Mouse (Mus musculus) liver, embryonic 14.5 days (tissue): ENCODE measurements around the gene Fam120a.

Experiments
- CTCF ChIP-seq: IDR thresholded peaks from 2 replicates; pipeline ENCODE4 v1.5.1; 2016; ENCODE audit warnings: antibody characterized with exemption, low read depth, control low read depth
- EP300 ChIP-seq: IDR thresholded peaks from 2 replicates; pipeline ENCODE4 v1.6.1; 2016; ENCODE audit warnings: antibody characterized with exemption, low read depth

DNA sequence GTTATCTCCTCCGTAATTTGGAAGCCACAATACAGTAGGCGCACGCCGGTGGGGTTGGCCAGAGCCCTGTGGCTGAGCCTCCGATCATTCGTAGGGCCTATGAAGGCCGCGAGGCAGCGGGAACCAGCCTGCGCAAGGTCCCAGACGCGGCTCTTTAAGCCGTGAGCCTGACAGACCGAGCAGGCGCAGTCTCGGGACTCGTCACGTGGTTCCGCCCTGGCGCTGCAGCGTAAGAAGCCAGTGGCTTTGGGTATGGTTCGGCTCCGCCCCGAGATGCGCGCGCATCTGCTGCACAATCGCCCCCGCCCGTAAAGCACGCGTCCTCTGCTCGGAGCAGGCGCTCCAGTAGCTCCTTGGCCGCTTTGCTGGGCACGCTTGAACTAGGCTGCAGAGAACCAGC lies 89.3 kb downstream of the Fam120a start:
- TF ChIP-seq CTCF (no peak), EP300 (no peak)
